21 mouse cellular contexts compared by ENCODE assay signal in genomic region chr9:70751504-70752222, GRCm38 (mm10).
"Had no signal": no experiment of that assay in that cellular context is flagged by ENCODE, and none has a peak within 500 bp of the region (broad histone marks: within the 10 kb centered on the region; RNA-seq: fewer than 3 reads in every experiment).

No protein-coding gene starts in this region.

- ATAC-seq: intestine, postnatal 0 days; midbrain, embryonic 16.5 days had no signal

- H3K27me3 ChIP-seq: lung, embryonic 15.5 days; midbrain, embryonic 12.5 days; neural tube, embryonic 13.5 days had no signal

- H3K4me2 ChIP-seq: lung, embryonic 15.5 days; midbrain, embryonic 12.5 days; neural tube, embryonic 13.5 days had no signal

- H3K9me3 ChIP-seq: lung, embryonic 15.5 days; midbrain, embryonic 12.5 days; neural tube, embryonic 13.5 days had no signal

- H3K4me3 ChIP-seq: left cerebral cortex, adult 2 months; lung, embryonic 15.5 days; midbrain, embryonic 12.5 days; myocyte; neural tube, embryonic 13.5 days had no signal

- DNase-seq: kidney, adult 2 months; kidney, postnatal 25 days; layer of hippocampus, postnatal 36 days; lung, adult 18-20 months; lung, postnatal 10 days; lung, postnatal 36 days; right cerebral cortex, adult 18-20 months; right cerebral cortex, postnatal 14 days; right cerebral cortex, postnatal 4 days; thymus, adult 2 months; thymus, postnatal 14 days; thymus, postnatal 4 days had no signal

- H3K9ac ChIP-seq: lung, embryonic 15.5 days; midbrain, embryonic 12.5 days; neural tube, embryonic 13.5 days had no signal

- H3K27ac ChIP-seq: kidney, postnatal 0 days; left cerebral cortex, adult 2 months; lung, embryonic 15.5 days; midbrain, embryonic 12.5 days; neural tube, embryonic 13.5 days; stomach, postnatal 0 days had no signal

- H3K4me1 ChIP-seq: lung, embryonic 15.5 days; midbrain, embryonic 12.5 days; neural tube, embryonic 13.5 days had no signal
